24 mouse cellular contexts compared by ENCODE assay signal in genomic region chr3:88573810-88574209, GRCm38 (mm10). TPM values are rescaled to one million over a fixed set of nuclear protein-coding genes. Genes with fewer than 3 reads are reported as not detected.
DNase-seq lines count a peak whose midpoint lies in the region; ATAC-seq and TF ChIP-seq lines count a peak whose summit lies in the region.
"Had no signal": no experiment of that assay in that cellular context is flagged by ENCODE, and none has a peak within 500 bp of the region (broad histone marks: within the 10 kb centered on the region; RNA-seq: fewer than 3 reads in every experiment).

No protein-coding gene starts in this region.

- 0 out of 2 replicates have a peak, but pooled peaks have one; percentile 39 for TF ChIP-seq EP300 in ES-Bruce4 (IDR thresholded peaks at IDR 0.05; ENCODE audit: insufficient read depth, low read depth, low read length)

- DNase-seq in ES-CJ7 (ENCODE audit: low read depth, low spot score), result peak; percentile 66
- DNase-seq in R1 (ENCODE audit: low read depth, low spot score), result peak; percentile 67
- no peak for DNase-seq in thymus, postnatal 14 days
- no peak for DNase-seq in layer of hippocampus, adult 9-10 months (ENCODE audit: low spot score)
- DNase-seq: adrenal gland, adult 8-10 months; adrenal gland, postnatal 14 days; adrenal gland, postnatal 36 days; cerebellum, adult 11-12 months; cerebellum, adult 2 months; cerebellum, adult 9-10 months; cerebellum, postnatal 10 days; cerebellum, postnatal 25 days had no signal

- H3K27me3 ChIP-seq in ES-Bruce4 (ENCODE audit: control insufficient read depth, insufficient read depth, low read length, poor library complexity, severe bottlenecking), result no peaks in the 10 kb centered on the region
- H3K27me3 ChIP-seq: embryonic facial prominence, embryonic 12.5 days; forebrain, embryonic 12.5 days; Patski had no signal

- peak overlapping the region; percentile 99 for H3K27ac ChIP-seq in ES-Bruce4 (ENCODE audit: insufficient read depth, low read length)
- H3K27ac ChIP-seq: embryonic facial prominence, embryonic 10.5 days; embryonic facial prominence, embryonic 12.5 days; forebrain, embryonic 10.5 days; forebrain, embryonic 12.5 days had no signal

- peaks cover 4% of the 10 kb centered on the region for H3K9me3 ChIP-seq in ES-Bruce4 (replicated peaks; ENCODE audit: control insufficient read depth, insufficient read depth, low read length, poor library complexity, severe bottlenecking)
- H3K9me3 ChIP-seq: embryonic facial prominence, embryonic 10.5 days; embryonic facial prominence, embryonic 12.5 days; forebrain, embryonic 10.5 days; forebrain, embryonic 12.5 days; G1E had no signal

- no peak for ATAC-seq in erythroid progenitor cell, adult 5-6 weeks (replicated peaks; ENCODE audit: low FRiP score, poor library complexity, severe bottlenecking)
- ATAC-seq: activated CD4-positive, CD25-positive, alpha-beta regulatory T cell, adult 4 months; forebrain, embryonic 14.5 days; forebrain, embryonic 16.5 days; Patski had no signal

- no peak overlapping the region for H3K4me3 ChIP-seq in ES-Bruce4 (ENCODE audit: low read depth, low read length)
- H3K4me3 ChIP-seq: embryonic facial prominence, embryonic 10.5 days; embryonic facial prominence, embryonic 12.5 days; forebrain, embryonic 10.5 days; forebrain, embryonic 12.5 days had no signal

- H3K4me1 ChIP-seq in ES-Bruce4 (ENCODE audit: control insufficient read depth, insufficient read depth, low read length), result peaks cover 2% of the 10 kb centered on the region
- H3K4me1 ChIP-seq: embryonic facial prominence, embryonic 12.5 days; forebrain, embryonic 12.5 days had no signal

- peak overlapping the region; percentile 19; the same call in 1 of the 2 replicates for H3K9ac ChIP-seq in ES-Bruce4 (ENCODE audit: low read depth, poor library complexity, severe bottlenecking)
- H3K9ac ChIP-seq: embryonic facial prominence, embryonic 12.5 days; forebrain, embryonic 12.5 days had no signal

- H3K36me3 ChIP-seq in ES-Bruce4 (ENCODE audit: control insufficient read depth, insufficient read depth, low read length, poor library complexity, severe bottlenecking), result peaks cover 16% of the 10 kb centered on the region

- TF ChIP-seq CTCF in ES-Bruce4 (IDR thresholded peaks at IDR 0.05; ENCODE audit: low read depth, low read length), result no peak

- no peak for TF ChIP-seq POLR2A in ES-Bruce4 (IDR thresholded peaks at IDR 0.05; ENCODE audit: insufficient read depth, low read length)

RNA-seq across cellular contexts. Expression of gene Ssr2, which starts 1.9 kb away (rescaled TPM):
- polyA plus RNA-seq in ES-Bruce4 (2011; ENCODE audit: insufficient read depth, insufficient read length, low read depth, missing spikeins), result 348 and 382 TPM in 2 replicates
- total RNA-seq in erythroid progenitor cell, adult 5-6 weeks (2015; ENCODE audit: low replicate concordance), result 97.7 and 101 TPM in 2 replicates
- total RNA-seq in erythroid progenitor cell, adult 5-6 weeks (2017; ENCODE audit: low replicate concordance), result 23.9 and 50.2 TPM in 2 replicates

RNA-seq across cellular contexts. Expression of gene Ubqln4, which starts 20.3 kb away (rescaled TPM):
- polyA plus RNA-seq in ES-Bruce4 (2011; ENCODE audit: insufficient read depth, insufficient read length, low read depth, missing spikeins), result 118 and 133 TPM in 2 replicates
- total RNA-seq in erythroid progenitor cell, adult 5-6 weeks (2015; ENCODE audit: low replicate concordance), result 8.6 and 10.1 TPM in 2 replicates
- total RNA-seq in erythroid progenitor cell, adult 5-6 weeks (2017; ENCODE audit: low replicate concordance), result 6.3 and 7.6 TPM in 2 replicates

RNA-seq across cellular contexts. Expression of gene Lamtor2, which starts 20.9 kb away (rescaled TPM):
- polyA plus RNA-seq in ES-Bruce4 (2011; ENCODE audit: insufficient read depth, insufficient read length, low read depth, missing spikeins), result 138 and 151 TPM in 2 replicates
- 9.0 and 12.6 TPM in 2 replicates for total RNA-seq in erythroid progenitor cell, adult 5-6 weeks (2015; ENCODE audit: low replicate concordance)
- total RNA-seq in erythroid progenitor cell, adult 5-6 weeks (2017; ENCODE audit: low replicate concordance), result 7.7 and 23.3 TPM in 2 replicates

RNA-seq across cellular contexts. Expression of gene Rab25, which starts 25.7 kb away (rescaled TPM):
- 33.2 and 35.1 TPM in 2 replicates for polyA plus RNA-seq in ES-Bruce4 (2011; ENCODE audit: insufficient read depth, insufficient read length, low read depth, missing spikeins)
- not detected in 2 replicates for total RNA-seq in erythroid progenitor cell, adult 5-6 weeks (2015; ENCODE audit: low replicate concordance)
- not detected in 2 replicates for total RNA-seq in erythroid progenitor cell, adult 5-6 weeks (2017; ENCODE audit: low replicate concordance)
- total RNA-seq: adrenal gland, adult 18-20 months; adrenal gland, adult 8-10 months; adrenal gland, postnatal 14 days; adrenal gland, postnatal 36 days had no signal
- polyA plus RNA-seq: activated CD4-positive, CD25-positive, alpha-beta regulatory T cell, adult 4 months; forebrain, embryonic 14.5 days; forebrain, embryonic 16.5 days had no signal

RNA-seq across cellular contexts. Expression of gene Arhgef2, which starts 32.0 kb away (rescaled TPM):
- polyA plus RNA-seq in ES-Bruce4 (2011; ENCODE audit: insufficient read depth, insufficient read length, low read depth, missing spikeins), result 71.2 and 74.9 TPM in 2 replicates
- 17.7 and 23.9 TPM in 2 replicates for total RNA-seq in erythroid progenitor cell, adult 5-6 weeks (2015; ENCODE audit: low replicate concordance)
- 12.7 and 15.7 TPM in 2 replicates for total RNA-seq in erythroid progenitor cell, adult 5-6 weeks (2017; ENCODE audit: low replicate concordance)

Comparison
In these comparisons a context has a peak if more than half of its experiments do, and no peak if none do; other contexts are left out.
1. DNase-seq: peak in ES-CJ7 (single experiment) and R1 (single experiment); none in thymus, postnatal 14 days (single experiment) and layer of hippocampus, adult 9-10 months (single experiment).